Mouse (Mus musculus) A20 (cell line): ENCODE data around the gene Abhd4.
A peak's percentile ranks its signal among the peaks of the same experiment; 100 is the strongest.

Experiments
- DNase-seq: peaks from one replicate; pipeline ENCODE4 v3.0.0-alpha.2; 2011; ENCODE audit warnings: low read depth, low spot score

The Abhd4 gene

GRCm38 (mm10) chr14:54239002-54239736 is 14.8 kb upstream of the Abhd4 start:
- DNase-seq, result peak; percentile 81

DNA sequence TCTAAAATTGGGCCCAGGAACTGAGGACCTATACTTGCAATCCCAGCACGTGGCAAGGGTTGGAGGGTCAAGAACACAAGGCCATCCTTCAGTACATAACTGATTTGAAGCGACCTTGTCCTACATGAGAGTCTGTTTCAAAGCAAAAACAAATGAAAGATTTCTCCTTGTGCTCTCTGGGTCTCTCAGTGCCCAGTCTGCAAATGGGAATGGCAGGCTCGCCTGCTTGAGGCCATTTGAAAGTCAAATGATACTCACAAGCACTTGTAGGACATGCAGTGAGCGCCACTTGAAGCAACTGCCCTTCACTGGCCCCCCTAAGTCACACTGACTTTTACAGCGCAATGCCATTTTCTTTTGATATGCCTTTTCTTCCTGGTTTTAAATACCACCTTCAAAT is 13.4 kb upstream of the Abhd4 start:
- DNase-seq, result no peak

DNA sequence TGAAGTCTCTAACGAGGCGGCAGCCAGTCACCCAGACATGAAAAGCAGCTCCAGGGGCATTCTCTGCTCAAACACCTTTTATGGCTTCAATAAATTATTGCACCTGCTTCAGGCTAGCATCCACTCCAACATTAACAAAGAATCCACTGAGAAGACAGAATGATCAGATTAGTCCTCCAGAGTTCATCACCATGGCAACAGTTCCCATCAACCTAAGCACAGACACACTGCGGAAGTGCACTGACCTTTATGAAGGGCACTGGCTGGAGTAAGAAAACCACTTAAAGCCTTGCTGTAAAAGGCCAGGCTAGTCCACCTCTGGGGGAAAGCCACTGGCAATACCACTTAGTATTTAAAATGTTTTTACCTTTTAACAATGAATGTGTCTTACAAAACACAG is 9.8 kb upstream of the Abhd4 start:
- DNase-seq, result no peak

DNA sequence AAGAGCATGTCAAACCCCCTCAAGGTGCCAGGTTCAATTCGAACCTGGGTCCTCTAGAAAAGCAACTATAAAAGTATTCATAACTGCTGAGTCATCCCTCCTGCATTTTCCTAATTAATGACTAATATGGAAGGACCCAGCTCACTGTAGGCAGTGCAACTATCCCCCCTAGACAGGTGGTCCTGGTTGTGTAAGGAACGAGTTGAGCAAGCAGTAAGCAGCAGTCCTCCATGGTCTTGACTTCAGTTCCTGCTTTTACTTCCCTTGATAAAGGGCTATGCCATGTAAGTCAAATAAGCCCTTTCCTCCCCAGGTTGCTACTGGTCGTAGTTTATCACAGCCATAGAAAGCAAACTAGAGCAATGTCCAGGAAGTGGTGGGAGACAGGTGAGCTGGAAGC is 7.8 kb upstream of the Abhd4 start:
- no peak for DNase-seq

GRCm38 (mm10) chr14:54249326-54249725 is 4.7 kb upstream of the Abhd4 start:
- no peak for DNase-seq

GRCm38 (mm10) chr14:54250122-54250521 is 3.9 kb upstream of the Abhd4 start:
- no peak for DNase-seq

DNA sequence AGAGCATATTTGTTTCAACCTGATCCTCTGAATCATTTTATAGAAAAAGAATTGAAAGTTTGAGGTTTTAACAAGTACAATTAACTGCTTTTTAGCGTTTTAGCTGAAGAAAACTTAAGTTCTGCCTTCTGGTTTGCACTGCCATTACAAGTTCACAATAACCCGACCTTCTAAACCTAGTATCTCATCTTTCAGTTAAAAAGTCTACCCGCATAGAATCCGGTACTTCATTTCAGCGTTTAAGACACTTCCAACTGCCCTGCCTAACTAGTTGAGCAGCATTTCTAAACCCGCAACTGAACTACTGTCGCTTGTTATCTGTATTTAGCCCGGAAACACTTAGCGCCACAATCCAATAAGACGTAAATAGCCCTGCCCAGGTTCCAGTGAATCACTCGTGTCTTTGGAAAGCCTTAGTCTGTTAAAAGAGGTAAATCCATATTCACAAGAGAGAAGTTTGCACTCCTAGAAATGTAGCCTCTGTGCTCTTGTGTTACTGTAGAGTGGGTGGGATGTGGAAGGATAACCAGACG is 748 bp downstream of the Abhd4 start:
- DNase-seq, result no peak

- no peak for DNase-seq
Observed at GRCm38 (mm10) chr14:54258131-54258670, 4.2 kb downstream of the Abhd4 start.

GRCm38 (mm10) chr14:54259003-54259721 is 5.2 kb downstream of the Abhd4 start:
- peak; percentile 81 for DNase-seq

DNA sequence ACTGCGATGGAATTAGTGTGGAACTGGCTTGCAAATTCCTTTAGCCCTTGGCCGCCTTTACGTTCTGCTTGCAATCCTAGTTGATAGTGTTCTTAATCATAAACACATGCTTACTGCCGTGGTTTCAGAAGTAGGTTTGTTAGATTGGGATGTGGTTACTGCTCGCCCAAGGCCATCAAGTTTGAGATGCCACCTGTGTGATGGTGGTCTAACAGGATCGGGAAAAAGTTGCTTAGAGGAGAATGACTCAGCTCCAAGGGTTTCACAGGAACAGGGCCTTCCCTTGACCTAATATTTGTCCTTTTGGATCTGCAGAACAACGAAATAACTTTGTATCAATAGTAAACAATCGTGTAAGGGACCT is 5.7 kb downstream of the Abhd4 start:
- DNase-seq, result no peak

GRCm38 (mm10) chr14:54260196-54260595 is 6.2 kb downstream of the Abhd4 start:
- no peak for DNase-seq

DNA sequence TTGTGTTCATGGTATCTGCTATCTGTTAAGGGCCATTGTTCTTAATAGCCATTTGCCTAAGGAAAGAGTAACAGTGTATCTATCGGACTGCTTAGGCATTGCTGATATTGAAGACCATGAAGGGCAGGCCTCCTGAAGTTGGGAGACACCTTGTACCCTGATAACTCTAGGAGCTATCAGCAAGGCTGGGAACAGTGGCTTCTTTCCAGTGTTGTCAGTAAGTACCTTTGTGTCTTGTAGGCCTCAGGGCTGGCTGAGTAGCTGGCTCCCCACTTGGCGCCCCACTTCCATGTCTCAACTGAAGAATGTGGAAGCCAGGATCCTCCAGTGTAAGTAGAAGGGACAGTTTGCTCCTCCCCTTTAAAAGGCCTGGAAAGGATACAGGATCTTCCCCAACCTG is 7.4 kb downstream of the Abhd4 start:
- DNase-seq, result no peak

DNA sequence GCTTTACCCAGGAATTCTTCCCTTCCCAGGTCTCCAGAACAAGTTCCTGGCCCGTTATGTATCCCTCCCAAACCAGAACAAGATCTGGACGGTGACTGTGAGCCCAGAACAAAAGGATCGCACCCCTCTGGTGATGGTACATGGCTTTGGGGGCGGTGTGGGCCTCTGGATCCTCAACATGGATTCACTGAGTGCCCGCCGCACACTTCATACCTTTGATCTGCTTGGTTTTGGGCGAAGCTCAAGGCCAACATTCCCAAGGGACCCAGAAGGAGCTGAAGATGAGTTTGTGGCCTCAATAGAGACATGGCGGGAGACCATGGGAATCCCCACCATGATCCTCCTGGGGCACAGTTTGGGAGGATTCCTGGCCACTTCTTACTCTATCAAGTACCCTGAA is 8.6 kb downstream of the Abhd4 start:
- no peak for DNase-seq

DNA sequence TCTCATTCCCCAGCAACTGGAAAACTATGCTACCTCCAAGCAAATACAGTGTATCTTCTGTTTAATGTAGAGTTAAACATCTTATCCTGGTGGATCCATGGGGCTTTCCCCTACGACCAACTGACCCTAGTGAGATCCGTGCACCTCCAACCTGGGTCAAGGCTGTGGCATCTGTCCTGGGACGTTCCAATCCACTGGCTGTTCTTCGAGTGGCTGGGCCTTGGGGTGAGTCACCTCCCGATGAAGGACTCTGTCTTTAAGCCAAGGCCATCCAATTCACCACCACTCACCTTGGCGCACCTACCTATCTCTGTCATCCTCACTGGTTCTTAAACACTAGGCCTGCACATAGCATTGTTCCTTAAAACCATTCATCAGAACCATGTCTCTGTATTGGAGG is 9.1 kb downstream of the Abhd4 start:
- no peak for DNase-seq

DNA sequence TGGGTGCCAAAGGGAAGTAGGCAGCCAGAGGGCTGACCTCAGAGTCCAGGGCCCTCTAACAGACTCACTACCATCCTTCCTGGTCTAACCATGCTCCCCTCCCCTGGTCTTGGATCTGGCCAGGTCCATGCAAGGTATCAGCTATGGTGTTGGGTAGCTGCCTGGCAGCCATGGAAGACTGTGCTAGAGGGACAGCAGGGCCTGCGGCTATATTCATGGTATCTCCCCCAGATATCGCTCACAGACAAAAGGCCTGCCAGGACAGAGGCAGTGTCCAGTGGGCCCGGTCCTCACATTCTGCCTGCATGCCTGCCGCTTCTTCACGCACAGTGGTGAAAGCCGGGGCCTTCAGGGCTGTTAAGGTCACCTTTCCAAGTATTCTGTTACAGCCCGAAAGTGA is 10.2 kb downstream of the Abhd4 start:
- no peak for DNase-seq

GRCm38 (mm10) chr14:54265093-54265492 is 11.1 kb downstream of the Abhd4 start:
- no peak for DNase-seq

DNA sequence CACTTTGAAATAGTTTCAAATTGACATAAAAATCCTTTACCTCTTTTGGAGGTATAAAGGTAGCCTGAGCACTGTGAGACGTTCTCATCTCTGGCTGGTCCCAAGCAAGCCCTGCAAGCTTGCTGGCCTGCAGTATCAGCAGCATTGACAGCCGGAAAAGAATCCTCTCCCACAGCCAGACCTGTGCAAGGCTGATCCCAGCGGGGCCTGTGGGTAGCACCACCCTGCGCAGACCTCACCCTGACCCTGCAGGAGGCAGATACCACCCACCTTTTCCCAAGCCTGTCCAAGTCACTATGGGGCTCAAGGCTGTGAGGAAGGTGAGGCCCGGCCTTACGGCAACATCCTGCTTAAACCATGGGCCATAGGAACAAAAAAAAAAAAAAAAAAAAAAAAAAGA is 12.0 kb downstream of the Abhd4 start:
- no peak for DNase-seq

DNA sequence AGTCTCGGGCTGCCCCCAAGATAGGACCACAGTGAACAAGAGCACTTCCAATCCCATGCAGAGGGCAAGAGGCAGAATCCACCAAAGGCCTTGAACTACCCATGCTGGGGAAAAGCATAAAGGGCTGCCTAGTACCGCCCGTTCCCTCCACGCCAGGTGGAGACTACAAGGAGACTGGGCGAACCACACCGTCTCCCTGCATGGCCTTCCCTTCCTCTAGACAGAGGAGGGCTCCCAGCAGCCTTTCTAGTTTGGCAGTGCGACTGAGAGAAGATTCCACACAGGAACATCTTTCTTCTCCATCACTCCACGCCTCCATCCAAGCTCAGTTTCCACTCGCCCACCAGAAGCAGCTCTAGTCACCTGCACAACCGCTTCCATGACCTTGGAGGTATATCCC is 14.0 kb downstream of the Abhd4 start:
- DNase-seq, result no peak

- no peak for DNase-seq
Observed at GRCm38 (mm10) chr14:54269566-54269965, 15.6 kb downstream of the Abhd4 start.

DNA sequence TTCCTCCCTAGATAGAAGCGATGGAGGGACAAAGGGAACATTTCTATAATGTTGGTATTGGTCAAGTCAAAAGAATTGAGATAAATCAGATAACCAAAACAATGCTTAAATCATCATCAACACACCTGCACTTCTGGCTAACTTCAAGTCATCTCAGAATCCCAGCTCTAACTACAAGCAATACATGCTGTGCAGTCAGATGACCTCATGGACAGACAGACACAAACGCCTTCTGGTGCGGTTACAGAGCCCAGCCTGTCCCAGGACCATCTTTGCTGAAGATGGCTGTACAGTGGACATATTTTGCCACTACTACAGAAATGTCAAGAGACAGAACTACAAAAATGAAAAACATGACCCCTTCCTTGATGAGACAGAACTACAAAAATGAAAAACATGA is 16.4 kb downstream of the Abhd4 start:
- DNase-seq, result no peak

- DNase-seq, result peak; percentile 43
Observed at GRCm38 (mm10) chr14:54271976-54272606, 18.1 kb downstream of the Abhd4 start.

DNA sequence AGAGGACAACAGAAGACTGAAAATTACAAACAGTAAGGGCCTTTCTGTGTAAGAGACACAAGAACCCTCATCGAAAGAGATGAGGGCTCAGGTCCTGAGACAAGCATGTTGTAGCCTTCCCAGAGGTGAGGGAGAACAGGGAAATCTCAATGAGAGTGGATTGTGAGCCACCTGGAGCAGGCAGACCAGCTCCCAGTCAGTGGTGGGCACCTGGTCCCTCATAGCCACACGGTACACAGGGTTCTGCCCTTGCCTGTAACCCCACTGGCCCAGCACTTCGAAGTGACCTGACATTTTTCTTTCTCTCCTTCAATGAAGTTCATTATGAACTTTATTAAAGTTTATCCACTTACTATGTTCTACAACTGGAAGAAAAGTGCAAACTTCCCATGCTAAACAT is 18.7 kb downstream of the Abhd4 start:
- no peak for DNase-seq
